Mouse (Mus musculus) limb, embryonic 15.5 days (tissue): ENCODE measurements around the gene Tenm3. TPM values are rescaled to one million over a fixed set of nuclear protein-coding genes. Genes with fewer than 3 reads are reported as not detected.

Experiments used
- ATAC-seq: fragments of 200-750 bp; cut with Nextera tagmentation; 2 replicates; pipeline ENCODE4 v1.8.0; 2017; ENCODE audit warnings: low read depth, moderate TSS enrichment; ENCODE audit not compliant: insufficient number of reproducible peaks, low FRiP score, low TSS enrichment
- H3K27ac ChIP-seq: fragments of 300-500 bp; sonication (generic); 2 replicates; pipeline ENCODE4 v1.5.1; 2015; ENCODE audit warnings: moderate library complexity, mild to moderate bottlenecking, inconsistent platforms
- H3K27me3 ChIP-seq: fragments of 300-500 bp; sonication (generic); 2 replicates; pipeline ENCODE4 v1.6.1; 2015; ENCODE audit warnings: inconsistent platforms
- H3K36me3 ChIP-seq: fragments of 300-500 bp; sonication (generic); 2 replicates; pipeline ENCODE4 v1.6.1; 2015; ENCODE audit warnings: inconsistent platforms
- H3K4me1 ChIP-seq: fragments of 300-500 bp; sonication (generic); 2 replicates; pipeline ENCODE4 v1.6.1; 2015; ENCODE audit warnings: inconsistent platforms
- H3K4me2 ChIP-seq: fragments of 300-500 bp; sonication (generic); 2 replicates; pipeline ENCODE4 v1.6.1; 2015; ENCODE audit warnings: mild to moderate bottlenecking, inconsistent platforms
- H3K4me3 ChIP-seq: fragments of 300-500 bp; sonication (generic); 2 replicates; pipeline ENCODE4 v1.5.1; 2015; ENCODE audit warnings: mild to moderate bottlenecking, inconsistent platforms
- H3K9ac ChIP-seq: fragments of 300-500 bp; sonication (generic); 2 replicates; pipeline ENCODE4 v1.6.1; 2015; ENCODE audit warnings: inconsistent platforms
- H3K9me3 ChIP-seq: fragments of 300-500 bp; sonication (generic); 2 replicates; pipeline ENCODE4 v1.6.1; 2016; ENCODE audit warnings: inconsistent platforms
- WGBS: fragments of 180-500 bp; shearing (Covaris S2); methylation state at CpG from one replicate; pipeline ENCODE4 v1.1.7; 2015; 5-methylcytosine and 5-hydroxymethylcytosine counted together
- polyA plus RNA-seq: library from polyadenylated mRNA; unstranded; fragments of >200 nt; fragmentation: Nextera tagmentation; extraction: Ambion mirVana; gene quantifications from 2 replicates; pipeline ENCODE4 v1.2.1, GENCODE M21; 2015

Gene Tenm3
- polyA plus RNA-seq, 1 experiment from 2014 or later = 35.5 TPM

GRCm38 (mm10) chr8:48507719-48508501, 335.8 kb downstream of the Tenm3 start:
- H3K27me3 ChIP-seq = no peaks in the 10 kb centered on the region
- H3K4me2 ChIP-seq = no peak overlapping the region
- WGBS = 62% methylated on average over 10 of the region's 10 CpGs
- H3K36me3 ChIP-seq = no peaks in the 10 kb centered on the region
- no peak overlapping the region for H3K27ac ChIP-seq
- H3K9ac ChIP-seq = no peak overlapping the region
- no peak overlapping the region for H3K4me3 ChIP-seq
- H3K4me1 ChIP-seq = no peaks in the 10 kb centered on the region; the same call in 1 of the 2 replicates
- H3K9me3 ChIP-seq = no peaks in the 10 kb centered on the region
- 0 out of 2 replicates have a peak, but pooled peaks have one; percentile 52 for ATAC-seq

DNA sequence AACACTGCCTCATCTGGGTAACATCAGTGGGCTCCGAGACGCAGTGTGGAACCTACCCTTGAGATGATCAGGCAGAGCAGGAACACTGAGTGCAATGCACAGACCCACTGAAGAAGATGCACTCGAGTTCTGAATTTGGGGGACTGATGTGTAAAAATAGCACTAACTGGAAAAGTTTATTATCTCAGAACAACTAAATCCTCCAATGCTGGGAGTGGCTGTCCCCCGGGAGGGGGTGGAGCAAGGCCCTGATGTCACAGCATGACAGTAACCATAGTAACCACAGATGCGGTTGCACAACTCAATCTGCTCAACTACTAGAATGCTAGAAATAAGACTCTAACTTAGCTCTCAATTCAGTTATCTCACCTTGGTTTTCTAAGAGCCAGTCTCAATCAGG, 351.3 kb downstream of the Tenm3 start:
- H3K4me2 ChIP-seq = no peak overlapping the region
- no peaks in the 10 kb centered on the region for H3K27me3 ChIP-seq
- H3K4me3 ChIP-seq = no peak overlapping the region
- no peak overlapping the region for H3K9ac ChIP-seq
- H3K36me3 ChIP-seq = no peaks in the 10 kb centered on the region
- no peaks in the 10 kb centered on the region for H3K9me3 ChIP-seq
- H3K4me1 ChIP-seq = peaks cover 16% of the 10 kb centered on the region; the same call in 1 of the 2 replicates
- ATAC-seq = no peak
- WGBS = 84% methylated on average over 5 of the region's 5 CpGs
- no peak overlapping the region for H3K27ac ChIP-seq

- H3K4me3 ChIP-seq = no peak overlapping the region
- no peaks in the 10 kb centered on the region for H3K27me3 ChIP-seq
- WGBS = 53% methylated on average over 6 of the region's 6 CpGs
- no peaks in the 10 kb centered on the region for H3K9me3 ChIP-seq
- H3K4me2 ChIP-seq = peak overlapping the region; percentile 13; the same call in 1 of the 2 replicates
- no peak overlapping the region for H3K9ac ChIP-seq
- ATAC-seq = no peak
- H3K27ac ChIP-seq = no peak overlapping the region
- H3K4me1 ChIP-seq = peaks cover 16% of the 10 kb centered on the region; the same call in 1 of the 2 replicates
- H3K36me3 ChIP-seq = no peaks in the 10 kb centered on the region
These were observed 353.1 kb downstream of the Tenm3 start for GRCm38 (mm10) chr8:48490635-48491165.

GRCm38 (mm10) chr8:48489936-48490634, 353.7 kb downstream of the Tenm3 start:
- Histone ChIP-seq H3K4me1 (peaks cover 16% of the 10 kb centered on the region; the same call in 1 of the 2 replicates), H3K36me3 (no peaks in the 10 kb centered on the region), H3K9me3 (no peaks in the 10 kb centered on the region), H3K4me3 (no peak overlapping the region), H3K27me3 (no peaks in the 10 kb centered on the region), H3K9ac (no peak overlapping the region), H3K4me2 (peak overlapping the region; percentile 13; the same call in 1 of the 2 replicates), H3K27ac (no peak overlapping the region)
- no peak for ATAC-seq
- WGBS = 52% methylated on average over 18 of the region's 18 CpGs

GRCm38 (mm10) chr8:48489417-48489816, 354.3 kb downstream of the Tenm3 start:
- H3K9me3 ChIP-seq = no peaks in the 10 kb centered on the region
- WGBS = 39% methylated on average over 4 of the region's 4 CpGs
- no peak for ATAC-seq
- H3K27ac ChIP-seq = no peak overlapping the region
- no peak overlapping the region for H3K4me2 ChIP-seq
- no peaks in the 10 kb centered on the region for H3K27me3 ChIP-seq
- H3K4me1 ChIP-seq = peaks cover 16% of the 10 kb centered on the region; the same call in 1 of the 2 replicates
- H3K4me3 ChIP-seq = no peak overlapping the region
- no peaks in the 10 kb centered on the region for H3K36me3 ChIP-seq
- no peak overlapping the region for H3K9ac ChIP-seq

GRCm38 (mm10) chr8:48488809-48489208, 354.9 kb downstream of the Tenm3 start:
- Histone ChIP-seq H3K36me3 (no peaks in the 10 kb centered on the region), H3K4me1 (peaks cover 16% of the 10 kb centered on the region; the same call in 1 of the 2 replicates), H3K4me3 (no peak overlapping the region), H3K4me2 (no peak overlapping the region), H3K9me3 (no peaks in the 10 kb centered on the region), H3K27ac (no peak overlapping the region), H3K9ac (no peak overlapping the region), H3K27me3 (no peaks in the 10 kb centered on the region)
- 50% methylated on average over 7 of the region's 7 CpGs for WGBS
- ATAC-seq = no peak

DNA sequence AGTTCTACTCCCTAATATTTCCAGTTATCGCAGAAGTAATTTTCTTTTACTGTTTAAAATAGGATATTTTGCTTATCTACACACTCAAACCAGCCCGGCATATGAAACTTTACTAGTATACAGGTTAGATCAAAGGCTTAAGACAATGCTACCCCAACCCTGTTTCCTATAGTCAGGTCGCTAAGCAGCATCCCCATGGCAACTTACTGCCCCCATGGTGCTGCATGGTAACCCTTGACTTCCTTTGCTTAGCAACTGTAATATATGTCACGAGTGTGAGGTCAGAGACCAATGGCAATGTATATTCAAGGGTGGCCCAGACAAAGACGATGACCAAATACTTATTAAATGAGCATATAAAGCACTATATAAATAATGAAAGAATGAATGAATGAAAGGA, 359.6 kb downstream of the Tenm3 start:
- Histone ChIP-seq H3K36me3 (no peaks in the 10 kb centered on the region), H3K9me3 (no peaks in the 10 kb centered on the region), H3K27ac (no peak overlapping the region), H3K9ac (no peak overlapping the region), H3K4me2 (no peak overlapping the region), H3K4me3 (no peak overlapping the region), H3K4me1 (peaks cover 22% of the 10 kb centered on the region), H3K27me3 (no peaks in the 10 kb centered on the region)
- 85% methylated on average over 5 of the region's 5 CpGs for WGBS
- ATAC-seq = no peak

- H3K27ac ChIP-seq = peak overlapping the region; percentile 86
- peak overlapping the region; percentile 4; the same call in 1 of the 2 replicates for H3K4me3 ChIP-seq
- peaks cover 17% of the 10 kb centered on the region for H3K4me1 ChIP-seq
- no peak overlapping the region for H3K9ac ChIP-seq
- H3K9me3 ChIP-seq = no peaks in the 10 kb centered on the region
- no peaks in the 10 kb centered on the region for H3K36me3 ChIP-seq
- 31% methylated on average over 33 of the region's 33 CpGs for WGBS
- peak; percentile 77; the same call in 1 of the 2 replicates for ATAC-seq
- peak overlapping the region; percentile 34 for H3K4me2 ChIP-seq
- no peaks in the 10 kb centered on the region for H3K27me3 ChIP-seq
These were observed 361.8 kb downstream of the Tenm3 start for GRCm38 (mm10) chr8:48481709-48482671.

DNA sequence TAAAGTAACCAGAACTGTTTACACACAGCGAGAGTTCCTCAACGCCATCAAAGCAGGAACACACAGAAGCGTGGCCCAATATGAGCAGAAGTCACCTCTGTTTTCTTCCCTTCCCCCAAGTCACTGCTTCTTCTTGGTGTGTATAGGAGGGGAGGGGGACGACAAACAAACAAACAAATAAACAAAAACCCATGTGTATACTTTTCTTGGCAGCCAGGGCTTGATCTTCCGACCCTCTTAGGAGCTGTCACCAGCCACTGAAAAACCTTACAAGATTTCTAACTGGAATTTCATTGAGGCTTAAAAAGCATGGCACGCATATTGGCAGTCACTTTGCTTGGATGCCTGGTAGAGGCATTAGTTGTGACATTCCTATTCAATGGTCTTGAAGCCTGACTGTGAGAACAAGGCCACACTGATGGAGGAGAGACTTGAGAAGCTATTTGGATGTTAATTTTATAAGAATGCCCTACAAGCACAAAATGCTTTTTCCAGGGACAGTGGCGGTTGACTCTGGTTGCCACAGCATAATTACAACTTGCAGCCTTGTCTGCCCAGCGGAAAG, 366.3 kb downstream of the Tenm3 start:
- WGBS = 77% methylated on average over 8 of the region's 8 CpGs
- Histone ChIP-seq H3K4me2 (no peak overlapping the region), H3K4me1 (peaks cover 11% of the 10 kb centered on the region), H3K9ac (no peak overlapping the region), H3K36me3 (no peaks in the 10 kb centered on the region), H3K9me3 (no peaks in the 10 kb centered on the region), H3K27me3 (no peaks in the 10 kb centered on the region), H3K4me3 (no peak overlapping the region), H3K27ac (no peak overlapping the region)
- ATAC-seq = no peak

DNA sequence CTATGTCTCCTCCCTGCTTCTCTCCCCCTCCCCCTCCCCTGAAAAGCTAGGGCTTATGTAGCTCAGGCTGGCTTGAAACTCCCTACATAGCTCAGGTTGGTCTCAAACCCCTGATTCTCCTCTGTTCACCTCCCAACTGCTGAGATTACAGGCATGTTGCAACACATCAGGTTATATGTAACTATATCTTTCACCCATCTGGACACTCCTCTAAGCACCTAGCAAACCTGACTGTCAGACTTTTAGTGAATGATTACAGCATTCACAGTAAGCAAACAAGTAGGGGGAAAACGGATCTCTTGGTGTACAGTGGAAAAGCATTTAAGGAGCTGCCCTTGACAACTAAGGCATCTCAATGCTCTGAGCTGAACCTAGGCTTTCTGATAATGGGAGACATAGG, 366.9 kb downstream of the Tenm3 start:
- Histone ChIP-seq H3K27me3 (no peaks in the 10 kb centered on the region), H3K36me3 (no peaks in the 10 kb centered on the region), H3K9me3 (no peaks in the 10 kb centered on the region), H3K4me1 (peaks cover 5% of the 10 kb centered on the region), H3K4me2 (no peak overlapping the region), H3K27ac (no peak overlapping the region), H3K4me3 (no peak overlapping the region), H3K9ac (no peak overlapping the region)
- ATAC-seq = no peak
- 50% methylated on average over 1 of the region's 1 CpGs for WGBS

- 0 out of 2 replicates have a peak, but pooled peaks cover 5% of the 10 kb centered on the region for H3K4me1 ChIP-seq
- H3K4me2 ChIP-seq = no peak overlapping the region
- H3K9ac ChIP-seq = no peak overlapping the region
- WGBS = 70% methylated on average over 5 of the region's 5 CpGs
- no peak overlapping the region for H3K27ac ChIP-seq
- H3K36me3 ChIP-seq = no peaks in the 10 kb centered on the region
- no peaks in the 10 kb centered on the region for H3K27me3 ChIP-seq
- ATAC-seq = no peak
- H3K4me3 ChIP-seq = no peak overlapping the region
- no peaks in the 10 kb centered on the region for H3K9me3 ChIP-seq
These were observed 376.1 kb downstream of the Tenm3 start for GRCm38 (mm10) chr8:48467633-48468032.
